Mouse (Mus musculus): ENCODE results near the gene Dnajb7. TPM values are rescaled to one million over a fixed set of nuclear protein-coding genes. Genes with fewer than 3 reads are reported as not detected.

Gene Dnajb7
- polyA plus RNA-seq (2015; fragmentation: Nextera tagmentation; extraction: Ambion mirVana), result 0.39 and 0.77 TPM in 2 replicates

DNA sequence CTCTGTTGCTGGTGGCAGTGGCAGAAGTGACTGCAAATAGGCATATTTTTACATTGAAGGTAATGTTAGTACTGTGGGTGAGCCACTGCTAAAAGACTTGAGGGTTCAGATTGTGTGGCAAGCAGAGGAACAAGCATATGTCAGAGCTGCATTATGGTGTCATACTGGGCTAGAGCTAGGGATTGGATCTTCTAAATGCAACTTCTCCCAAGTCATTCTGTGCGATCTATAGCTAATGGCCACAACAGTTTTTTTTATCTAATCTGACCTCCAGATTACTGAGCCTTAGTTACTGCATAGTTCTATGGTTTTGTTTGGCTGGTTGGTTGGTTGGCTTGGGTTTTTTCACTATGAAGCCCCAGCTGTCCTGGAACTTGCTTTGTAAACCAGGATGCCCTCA, at the start of gene Dnajb7:
Gene Dnajb7 (minus strand): TSS at position 101 of the 400 bp plus-strand sequence.
- ATAC-seq (ENCODE audit: low read depth), result no peak
- H3K27me3 ChIP-seq (ENCODE audit: control insufficient read depth, insufficient read depth, low read depth, low read length), result no peaks in the 10 kb centered on the region
- no peak within 1 kb of the TSS for H3K4me2 ChIP-seq (ENCODE audit: low read depth, low read length)
- H3K27ac ChIP-seq (ENCODE audit: low read length), result no peak within 1 kb of the TSS
- no peaks in the 10 kb centered on the region for H3K9me3 ChIP-seq (replicated peaks; ENCODE audit: control insufficient read depth, low read length)
- no peak within 1 kb of the TSS for H3K9ac ChIP-seq (ENCODE audit: low read depth, low read length)
- 78% methylated on average over 1 of the region's 1 CpGs for WGBS (ENCODE audit: insufficient replicate concordance)
- H3K4me1 ChIP-seq (ENCODE audit: control insufficient read depth, low read depth, low read length), result no peaks in the 10 kb centered on the region
- no peak within 1 kb of the TSS for H3K4me3 ChIP-seq (ENCODE audit: low read depth, low read length)
- no peaks in the 10 kb centered on the region for H3K36me3 ChIP-seq (ENCODE audit: control insufficient read depth, insufficient read depth)

- 27% methylated on average over 3 of the region's 3 CpGs for WGBS (ENCODE audit: insufficient replicate concordance)
- no peaks in the 10 kb centered on the region for H3K27me3 ChIP-seq (ENCODE audit: control insufficient read depth, insufficient read depth, low read depth, low read length)
- no peak overlapping the region for H3K4me3 ChIP-seq (ENCODE audit: low read depth, low read length)
- H3K9me3 ChIP-seq (replicated peaks; ENCODE audit: control insufficient read depth, low read length), result no peaks in the 10 kb centered on the region
- H3K4me1 ChIP-seq (ENCODE audit: control insufficient read depth, low read depth, low read length), result no peaks in the 10 kb centered on the region
- no peak overlapping the region for H3K4me2 ChIP-seq (ENCODE audit: low read depth, low read length)
- no peak overlapping the region for H3K9ac ChIP-seq (ENCODE audit: low read depth, low read length)
- peaks cover 4% of the 10 kb centered on the region; the same call in 1 of the 2 replicates for H3K36me3 ChIP-seq (ENCODE audit: control insufficient read depth, insufficient read depth)
- H3K27ac ChIP-seq (ENCODE audit: low read length), result no peak overlapping the region
- ATAC-seq (ENCODE audit: low read depth), result peak; percentile 35; the same call in 1 of the 2 replicates
Observed at GRCm38 (mm10) chr15:81448463-81448862, 40.4 kb upstream of the Dnajb7 start.

GRCm38 (mm10) chr15:81439236-81439635, 31.1 kb upstream of the Dnajb7 start:
- Histone ChIP-seq H3K4me1 (ENCODE audit: control insufficient read depth, low read depth, low read length) (no peaks in the 10 kb centered on the region), H3K27ac (ENCODE audit: low read length) (no peak overlapping the region), H3K9me3 (replicated peaks; ENCODE audit: control insufficient read depth, low read length) (no peaks in the 10 kb centered on the region), H3K36me3 (ENCODE audit: control insufficient read depth, insufficient read depth) (peaks cover 5% of the 10 kb centered on the region), H3K9ac (ENCODE audit: low read depth, low read length) (no peak overlapping the region), H3K4me3 (ENCODE audit: low read depth, low read length) (no peak overlapping the region), H3K4me2 (ENCODE audit: low read depth, low read length) (no peak overlapping the region), H3K27me3 (ENCODE audit: control insufficient read depth, insufficient read depth, low read depth, low read length) (no peaks in the 10 kb centered on the region)
- no peak for ATAC-seq (ENCODE audit: low read depth)

- peaks cover 5% of the 10 kb centered on the region for H3K36me3 ChIP-seq (ENCODE audit: control insufficient read depth, insufficient read depth)
- H3K9ac ChIP-seq (ENCODE audit: low read depth, low read length), result no peak overlapping the region
- no peak overlapping the region for H3K4me2 ChIP-seq (ENCODE audit: low read depth, low read length)
- no peaks in the 10 kb centered on the region for H3K4me1 ChIP-seq (ENCODE audit: control insufficient read depth, low read depth, low read length)
- no peaks in the 10 kb centered on the region for H3K27me3 ChIP-seq (ENCODE audit: control insufficient read depth, insufficient read depth, low read depth, low read length)
- ATAC-seq (ENCODE audit: low read depth), result no peak
- H3K4me3 ChIP-seq (ENCODE audit: low read depth, low read length), result no peak overlapping the region
- no peaks in the 10 kb centered on the region for H3K9me3 ChIP-seq (replicated peaks; ENCODE audit: control insufficient read depth, low read length)
- H3K27ac ChIP-seq (ENCODE audit: low read length), result no peak overlapping the region
- WGBS (ENCODE audit: insufficient replicate concordance), result 88% methylated on average over 1 of the region's 1 CpGs
Observed at GRCm38 (mm10) chr15:81438345-81438744, 30.2 kb upstream of the Dnajb7 start.

DNA sequence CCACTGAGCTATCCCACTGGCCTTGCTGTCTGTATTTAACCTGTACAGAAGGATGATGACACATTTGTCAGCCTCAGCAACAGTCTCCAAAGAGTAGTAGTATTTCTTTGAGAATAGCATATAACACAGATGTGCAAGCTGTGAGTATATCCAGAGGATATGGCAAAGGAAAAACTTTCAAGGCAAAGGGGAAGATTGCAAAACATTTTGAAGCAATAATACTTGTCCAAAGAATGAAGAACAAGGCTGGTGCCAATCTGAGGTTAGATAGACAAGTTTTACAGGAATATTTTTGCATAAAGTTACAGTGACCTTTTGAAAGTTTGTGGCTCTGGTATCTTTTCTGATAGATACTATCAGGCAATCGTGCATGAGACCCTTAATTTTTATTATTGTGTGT, 23.1 kb upstream of the Dnajb7 start:
- Histone ChIP-seq H3K4me1 (ENCODE audit: control insufficient read depth, low read depth, low read length) (no peaks in the 10 kb centered on the region), H3K9me3 (replicated peaks; ENCODE audit: control insufficient read depth, low read length) (no peaks in the 10 kb centered on the region), H3K4me2 (ENCODE audit: low read depth, low read length) (no peak overlapping the region), H3K27me3 (ENCODE audit: control insufficient read depth, insufficient read depth, low read depth, low read length) (no peaks in the 10 kb centered on the region), H3K36me3 (ENCODE audit: control insufficient read depth, insufficient read depth) (peaks cover 7% of the 10 kb centered on the region), H3K4me3 (ENCODE audit: low read depth, low read length) (no peak overlapping the region), H3K27ac (ENCODE audit: low read length) (no peak overlapping the region), H3K9ac (ENCODE audit: low read depth, low read length) (no peak overlapping the region)
- ATAC-seq (ENCODE audit: low read depth), result no peak
- whole genome bisulfite sequencing (ENCODE audit: insufficient replicate concordance), result 81% methylated on average over 1 of the region's 1 CpGs

GRCm38 (mm10) chr15:81427947-81428346, 19.8 kb upstream of the Dnajb7 start:
- H3K27me3 ChIP-seq (ENCODE audit: control insufficient read depth, insufficient read depth, low read depth, low read length), result no peaks in the 10 kb centered on the region
- peaks cover 7% of the 10 kb centered on the region for H3K36me3 ChIP-seq (ENCODE audit: control insufficient read depth, insufficient read depth)
- 30% methylated on average over 2 of the region's 2 CpGs for whole genome bisulfite sequencing (ENCODE audit: insufficient replicate concordance)
- no peak overlapping the region for H3K27ac ChIP-seq (ENCODE audit: low read length)
- no peak overlapping the region for H3K4me3 ChIP-seq (ENCODE audit: low read depth, low read length)
- no peaks in the 10 kb centered on the region for H3K9me3 ChIP-seq (replicated peaks; ENCODE audit: control insufficient read depth, low read length)
- H3K4me1 ChIP-seq (ENCODE audit: control insufficient read depth, low read depth, low read length), result no peaks in the 10 kb centered on the region
- ATAC-seq (ENCODE audit: low read depth), result no peak
- no peak overlapping the region for H3K9ac ChIP-seq (ENCODE audit: low read depth, low read length)
- H3K4me2 ChIP-seq (ENCODE audit: low read depth, low read length), result no peak overlapping the region

DNA sequence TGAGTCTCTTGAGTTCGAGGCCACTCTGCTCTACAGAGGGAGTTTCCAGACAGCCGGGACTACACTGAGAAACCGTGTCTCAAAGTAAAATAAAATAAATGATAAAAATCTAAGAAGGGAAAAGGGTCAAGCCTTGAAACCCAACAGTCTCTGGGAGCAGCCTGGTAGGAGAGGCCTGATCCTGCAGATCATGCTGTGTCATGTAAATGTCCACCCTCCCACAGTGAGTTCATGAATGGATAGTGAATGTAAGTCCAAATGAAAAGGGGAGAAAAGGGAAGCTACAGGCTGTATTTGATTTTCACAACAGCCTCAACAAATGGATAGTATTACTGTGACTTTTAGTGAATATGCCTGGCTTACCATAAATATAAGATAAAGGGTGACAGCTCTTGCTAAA, 17.2 kb upstream of the Dnajb7 start:
- no peak overlapping the region for H3K4me3 ChIP-seq (ENCODE audit: low read depth, low read length)
- 74% methylated on average over 3 of the region's 3 CpGs for WGBS (ENCODE audit: insufficient replicate concordance)
- no peak for ATAC-seq (ENCODE audit: low read depth)

DNA sequence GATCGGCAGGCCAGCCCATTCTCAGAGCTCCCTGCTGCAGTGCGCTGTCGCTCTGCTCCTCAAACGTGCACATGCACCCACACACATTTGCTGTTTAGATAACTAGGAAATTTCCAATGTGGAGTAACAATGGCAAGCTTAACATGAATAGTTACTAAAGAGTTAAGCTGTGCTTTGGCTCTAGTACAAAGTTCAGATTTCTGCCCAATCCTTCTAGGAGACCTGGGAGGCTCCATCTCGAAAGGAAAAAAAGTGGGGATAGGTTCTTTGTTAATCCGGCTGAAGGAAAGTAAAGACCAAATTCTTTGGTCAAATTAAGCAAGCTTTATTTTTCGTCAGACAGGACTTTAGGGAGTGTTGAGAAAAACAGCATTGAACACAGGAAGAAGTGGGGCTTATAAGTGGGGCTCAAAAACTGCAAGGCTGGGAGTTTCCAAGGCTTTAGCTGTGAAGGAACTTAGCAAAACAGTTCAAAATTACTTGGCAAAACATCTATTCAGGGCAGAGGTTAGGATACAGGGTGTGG, 14.1 kb upstream of the Dnajb7 start:
- no peaks in the 10 kb centered on the region for H3K9me3 ChIP-seq (replicated peaks; ENCODE audit: control insufficient read depth, low read length)
- ATAC-seq (ENCODE audit: low read depth), result no peak
- H3K4me3 ChIP-seq (ENCODE audit: low read depth, low read length), result no peak overlapping the region
- H3K36me3 ChIP-seq (ENCODE audit: control insufficient read depth, insufficient read depth), result no peaks in the 10 kb centered on the region
- peak overlapping the region; percentile 23 for H3K4me2 ChIP-seq (ENCODE audit: low read depth, low read length)
- H3K9ac ChIP-seq (ENCODE audit: low read depth, low read length), result no peak overlapping the region
- H3K4me1 ChIP-seq (ENCODE audit: control insufficient read depth, low read depth, low read length), result peaks cover 13% of the 10 kb centered on the region
- H3K27me3 ChIP-seq (ENCODE audit: control insufficient read depth, insufficient read depth, low read depth, low read length), result no peaks in the 10 kb centered on the region
- 64% methylated on average over 7 of the region's 7 CpGs for WGBS (ENCODE audit: insufficient replicate concordance)
- peak overlapping the region; percentile 35 for H3K27ac ChIP-seq (ENCODE audit: low read length)

More for the DNA sequence above, 17.2 kb upstream of the Dnajb7 start:
- Histone ChIP-seq H3K4me2 (ENCODE audit: low read depth, low read length) (no peak overlapping the region), H3K9me3 (replicated peaks; ENCODE audit: control insufficient read depth, low read length) (no peaks in the 10 kb centered on the region), H3K9ac (ENCODE audit: low read depth, low read length) (no peak overlapping the region), H3K4me1 (ENCODE audit: control insufficient read depth, low read depth, low read length) (peaks cover 6% of the 10 kb centered on the region), H3K27ac (ENCODE audit: low read length) (no peak overlapping the region), H3K36me3 (ENCODE audit: control insufficient read depth, insufficient read depth) (peaks cover 7% of the 10 kb centered on the region), H3K27me3 (ENCODE audit: control insufficient read depth, insufficient read depth, low read depth, low read length) (no peaks in the 10 kb centered on the region)

GRCm38 (mm10) chr15:81421454-81421853, 13.4 kb upstream of the Dnajb7 start:
- no peak for ATAC-seq (ENCODE audit: low read depth)
- Histone ChIP-seq H3K9ac (ENCODE audit: low read depth, low read length) (no peak overlapping the region), H3K36me3 (ENCODE audit: control insufficient read depth, insufficient read depth) (no peaks in the 10 kb centered on the region), H3K4me2 (ENCODE audit: low read depth, low read length) (no peak overlapping the region), H3K4me1 (ENCODE audit: control insufficient read depth, low read depth, low read length) (peaks cover 17% of the 10 kb centered on the region), H3K9me3 (replicated peaks; ENCODE audit: control insufficient read depth, low read length) (no peaks in the 10 kb centered on the region), H3K4me3 (ENCODE audit: low read depth, low read length) (no peak overlapping the region), H3K27ac (ENCODE audit: low read length) (peak overlapping the region; percentile 37; the same call in 1 of the 2 replicates), H3K27me3 (ENCODE audit: control insufficient read depth, insufficient read depth, low read depth, low read length) (no peaks in the 10 kb centered on the region)
- 42% methylated on average over 1 of the region's 1 CpGs for WGBS (ENCODE audit: insufficient replicate concordance)

Data from liver, embryonic 16.5 days (tissue).